Mouse (Mus musculus) kidney, postnatal 4 days (tissue): ENCODE measurements around the gene Mien1.

Experiments
- DNase-seq, 2 experiments: peaks; one replicate each; pipeline ENCODE4 v3.0.0; 2021; ENCODE audit warnings: mixed read lengths in 2 of 2

Gene Mien1

GRCm38 (mm10) chr11:98459071-98459741, 20.4 kb upstream of the Mien1 start:
- no peak for DNase-seq

GRCm38 (mm10) chr11:98458121-98458990, 19.6 kb upstream of the Mien1 start:
- no peak for DNase-seq

- peak; percentile 94 to 95 for DNase-seq
Measured at GRCm38 (mm10) chr11:98457367-98458120, 18.8 kb upstream of the Mien1 start.

- DNase-seq: no peak
Measured at GRCm38 (mm10) chr11:98456945-98457344, 18.2 kb upstream of the Mien1 start.

GRCm38 (mm10) chr11:98456545-98456944, 17.8 kb upstream of the Mien1 start:
- DNase-seq: no peak

- peak in 1 of 2 experiments; percentile 65 for DNase-seq
Measured at GRCm38 (mm10) chr11:98455484-98455883, 16.7 kb upstream of the Mien1 start.

GRCm38 (mm10) chr11:98449921-98450771, 11.4 kb upstream of the Mien1 start:
- DNase-seq: no peak

GRCm38 (mm10) chr11:98449419-98449818, 10.6 kb upstream of the Mien1 start:
- peak; percentile 44 to 49 for DNase-seq

- peak; percentile 65 to 71 for DNase-seq
Measured at GRCm38 (mm10) chr11:98448191-98448790, 9.5 kb upstream of the Mien1 start.

GRCm38 (mm10) chr11:98447475-98447834, 8.7 kb upstream of the Mien1 start:
- no peak for DNase-seq

- DNase-seq: peak; percentile 63 to 79
Measured at GRCm38 (mm10) chr11:98446562-98447474, 8.0 kb upstream of the Mien1 start.

GRCm38 (mm10) chr11:98446213-98446561, 7.4 kb upstream of the Mien1 start, which contains the start of gene Grb7:
Gene Grb7, plus strand, starts transcription at chr11:98446394.
- DNase-seq: no peak

- peak in 1 of 2 experiments; percentile 35 for DNase-seq
Measured at GRCm38 (mm10) chr11:98445679-98446078, 6.9 kb upstream of the Mien1 start.

GRCm38 (mm10) chr11:98445238-98445637, 6.4 kb upstream of the Mien1 start:
- peak in 1 of 2 experiments; percentile 35 for DNase-seq

GRCm38 (mm10) chr11:98443688-98444087, 4.9 kb upstream of the Mien1 start:
- DNase-seq: no peak

- DNase-seq: no peak
Measured at GRCm38 (mm10) chr11:98437441-98437840, 1.4 kb downstream of the Mien1 start.

- no peak for DNase-seq
Measured at GRCm38 (mm10) chr11:98435723-98436122, 3.1 kb downstream of the Mien1 start.

GRCm38 (mm10) chr11:98431743-98432502, 6.9 kb downstream of the Mien1 start:
- DNase-seq: no peak

GRCm38 (mm10) chr11:98428436-98428835, 10.4 kb downstream of the Mien1 start:
- no peak for DNase-seq

GRCm38 (mm10) chr11:98426592-98426991, 12.2 kb downstream of the Mien1 start:
- peak in 1 of 2 experiments; percentile 19 for DNase-seq
